Comparison of ENCODE assay signal across 8 mouse cellular contexts in genomic region chr3:19894258-19894629, GRCm38 (mm10).
DNase-seq lines count a peak whose midpoint lies in the region; ATAC-seq and TF ChIP-seq lines count a peak whose summit lies in the region.

No protein-coding gene starts in this region.

- no peak for DNase-seq in heart, postnatal 0 days (ENCODE audit: low spot score)
- DNase-seq in heart, postnatal 36 days: no peak
- no peak for DNase-seq in hindbrain, embryonic 14.5 days (ENCODE audit: low spot score)
- DNase-seq in ovary, adult 18-20 months (ENCODE audit: low spot score): no peak
- DNase-seq in spleen, postnatal 14 days (ENCODE audit: low spot score in 2 of 2): no peak
- DNase-seq in adrenal gland, postnatal 14 days: no peak

- no peak for TF ChIP-seq CTCF in heart, postnatal 0 days (IDR thresholded peaks at IDR 0.05; ENCODE audit: low read depth)
- no peak for TF ChIP-seq CTCF in bone marrow, adult 2 months (IDR thresholded peaks at IDR 0.05; ENCODE audit: control insufficient read depth, insufficient read depth, low read length)

- peak overlapping the region; percentile 66 for H3K4me3 ChIP-seq in heart, postnatal 0 days (ENCODE audit: low read depth, low read length)
- peak overlapping the region; percentile 87 for H3K4me3 ChIP-seq in bone marrow, adult 2 months (replicated peaks; ENCODE audit: control insufficient read depth, low read depth, low read length)
- H3K4me3 ChIP-seq in hindbrain, embryonic 14.5 days (replicated peaks; ENCODE audit: low read length): peak overlapping the region; percentile 82
- H3K4me3 ChIP-seq in midbrain, embryonic 13.5 days (replicated peaks): peak overlapping the region; percentile 88

- H3K9me3 ChIP-seq in heart, postnatal 0 days (replicated peaks; ENCODE audit: control insufficient read depth, low read length): no peaks in the 10 kb centered on the region
- no peaks in the 10 kb centered on the region for H3K9me3 ChIP-seq in hindbrain, embryonic 14.5 days (ENCODE audit: control insufficient read depth, low read length)
- H3K9me3 ChIP-seq in midbrain, embryonic 13.5 days: no peaks in the 10 kb centered on the region

- peaks cover 18% of the 10 kb centered on the region; the same call in 1 of the 2 replicates for H3K4me1 ChIP-seq in heart, postnatal 0 days (ENCODE audit: control insufficient read depth, insufficient read depth)
- H3K4me1 ChIP-seq in bone marrow, adult 2 months (ENCODE audit: control insufficient read depth, insufficient read depth, low read length): peaks cover 2% of the 10 kb centered on the region; the same call in 1 of the 2 replicates
- peaks cover 20% of the 10 kb centered on the region for H3K4me1 ChIP-seq in hindbrain, embryonic 14.5 days (replicated peaks; ENCODE audit: control insufficient read depth, insufficient read depth, low read length)
- H3K4me1 ChIP-seq in midbrain, embryonic 13.5 days (replicated peaks): peaks cover 25% of the 10 kb centered on the region

- intact Hi-C loops in heart, postnatal 36 days (cut with DNase I): loop anchor here (1.0 to 5.0 kb wide), 6 partner anchors 200 to 587 kb away; partner anchors contain the start of gene 1700064H15Rik

- WGBS in heart, postnatal 0 days: 2% methylated on average over 10 of the region's 10 CpGs
- WGBS in bone marrow, adult 2 months: 7% methylated on average over 10 of the region's 10 CpGs
- 7% methylated on average over 10 of the region's 10 CpGs for WGBS in hindbrain, embryonic 14.5 days
- 6% methylated on average over 10 of the region's 10 CpGs for WGBS in midbrain, embryonic 13.5 days

- peak overlapping the region; percentile 59 for H3K4me2 ChIP-seq in heart, postnatal 0 days (ENCODE audit: low read depth, low read length)
- H3K4me2 ChIP-seq in hindbrain, embryonic 14.5 days (replicated peaks): peak overlapping the region; percentile 49
- peak overlapping the region; percentile 57 for H3K4me2 ChIP-seq in midbrain, embryonic 13.5 days (replicated peaks)

- no peak for TF ChIP-seq POLR2A in bone marrow, adult 2 months (IDR thresholded peaks at IDR 0.05; ENCODE audit: borderline replicate concordance, control insufficient read depth, low read depth, low read length)

- ATAC-seq in heart, postnatal 0 days (ENCODE audit: insufficient read depth, low read depth): peak; percentile 28
- no peak for ATAC-seq in hindbrain, embryonic 14.5 days (ENCODE audit: low FRiP score)
- no peak for ATAC-seq in midbrain, embryonic 13.5 days

- 0 out of 2 replicates have a peak, but pooled peaks cover 4% of the 10 kb centered on the region for H3K36me3 ChIP-seq in heart, postnatal 0 days (replicated peaks; ENCODE audit: control insufficient read depth, insufficient read depth, low read length)
- H3K36me3 ChIP-seq in hindbrain, embryonic 14.5 days (replicated peaks; ENCODE audit: control insufficient read depth, insufficient read depth): no peaks in the 10 kb centered on the region
- H3K36me3 ChIP-seq in midbrain, embryonic 13.5 days: peaks cover 15% of the 10 kb centered on the region

- no peaks in the 10 kb centered on the region for H3K27me3 ChIP-seq in heart, postnatal 0 days (ENCODE audit: control insufficient read depth, insufficient read depth, low read length)
- H3K27me3 ChIP-seq in hindbrain, embryonic 14.5 days (ENCODE audit: control insufficient read depth, insufficient read depth, low read length): no peaks in the 10 kb centered on the region
- H3K27me3 ChIP-seq in midbrain, embryonic 13.5 days: no peaks in the 10 kb centered on the region

- H3K27ac ChIP-seq in heart, postnatal 0 days (ENCODE audit: low read depth): no peak overlapping the region
- no peak overlapping the region for H3K27ac ChIP-seq in bone marrow, adult 2 months (ENCODE audit: control insufficient read depth, insufficient read depth, low read depth, low read length, poor library complexity)
- H3K27ac ChIP-seq in hindbrain, embryonic 14.5 days: no peak overlapping the region
- H3K27ac ChIP-seq in midbrain, embryonic 13.5 days: no peak overlapping the region

- no peak for TF ChIP-seq EP300 in heart, postnatal 0 days (IDR thresholded peaks at IDR 0.05; ENCODE audit: low read depth)

- no peak overlapping the region for H3K9ac ChIP-seq in heart, postnatal 0 days (replicated peaks; ENCODE audit: low read depth, low read length)
- H3K9ac ChIP-seq in hindbrain, embryonic 14.5 days: peak overlapping the region; percentile 4; the same call in 1 of the 2 replicates
- 0 out of 2 replicates have a peak overlapping the region, but pooled peaks have one; percentile 33 for H3K9ac ChIP-seq in midbrain, embryonic 13.5 days (replicated peaks)
